Mouse (Mus musculus) frontal cortex, postnatal 36 days (tissue): Measurements from ENCODE around the gene Ppfia3.
"Not testable (repeated sequence)": the region's sequence is repeated elsewhere in the genome, so short reads cannot be mapped to it uniquely, and the experiment has no call there.

Experiments used
- DNase-seq, 2 experiments: peaks; one replicate each; pipeline ENCODE4 v3.0.0; 2022; ENCODE audit warnings: low spot score in 2 of 2

The Ppfia3 gene

GRCm38 (mm10) chr7:45366652-45367019, at the start of gene Ppfia3:
Gene Ppfia3 (minus strand): TSS chr7:45367019.
- DNase-seq = no peak

- DNase-seq = peak; percentile 35 to 38
Observed at GRCm38 (mm10) chr7:45415636-45416035, 48.8 kb upstream of the Ppfia3 start.

- no peak for DNase-seq
Observed at GRCm38 (mm10) chr7:45414740-45415224, 48.0 kb upstream of the Ppfia3 start.

GRCm38 (mm10) chr7:45413864-45414739, 47.3 kb upstream of the Ppfia3 start:
- DNase-seq = no peak

GRCm38 (mm10) chr7:45413113-45413863, 46.5 kb upstream of the Ppfia3 start, which contains the start of gene Ntf5:
Gene Ntf5 (plus strand): TSS chr7:45413695.
- DNase-seq = no peak

- DNase-seq = no peak
Observed at GRCm38 (mm10) chr7:45412421-45412820, 45.6 kb upstream of the Ppfia3 start.

- no peak for DNase-seq
Observed at GRCm38 (mm10) chr7:45409497-45410163, 42.8 kb upstream of the Ppfia3 start.

GRCm38 (mm10) chr7:45408949-45409348, 42.1 kb upstream of the Ppfia3 start:
- no peak for DNase-seq

- DNase-seq = no peak
Observed at GRCm38 (mm10) chr7:45408351-45408750, 41.5 kb upstream of the Ppfia3 start.

GRCm38 (mm10) chr7:45407836-45408235, 41.0 kb upstream of the Ppfia3 start:
- no peak for DNase-seq

GRCm38 (mm10) chr7:45406157-45407156, 39.6 kb upstream of the Ppfia3 start:
- DNase-seq = no peak

GRCm38 (mm10) chr7:45405091-45406075, 38.6 kb upstream of the Ppfia3 start, which contains the start of gene Kcna7:
Gene Kcna7 (plus strand): TSS chr7:45405653.
- peak; percentile 61 to 74 for DNase-seq

GRCm38 (mm10) chr7:45403532-45404261, 36.9 kb upstream of the Ppfia3 start:
- peak in 1 of 2 experiments; percentile 27 for DNase-seq

GRCm38 (mm10) chr7:45401521-45402085, 34.8 kb upstream of the Ppfia3 start:
- no peak for DNase-seq

- DNase-seq = no peak
Observed at GRCm38 (mm10) chr7:45396787-45397186, 30.0 kb upstream of the Ppfia3 start.

GRCm38 (mm10) chr7:45396337-45396775, 29.5 kb upstream of the Ppfia3 start:
- DNase-seq = not testable (repeated sequence)

- peak; percentile 100 for DNase-seq
Observed at GRCm38 (mm10) chr7:45395578-45396336, 28.9 kb upstream of the Ppfia3 start, which contains the start of gene Snrnp70. Gene Snrnp70 (minus strand): TSS chr7:45395742.
